17 mouse cellular contexts compared by ENCODE assay signal in the genomic region with DNA sequence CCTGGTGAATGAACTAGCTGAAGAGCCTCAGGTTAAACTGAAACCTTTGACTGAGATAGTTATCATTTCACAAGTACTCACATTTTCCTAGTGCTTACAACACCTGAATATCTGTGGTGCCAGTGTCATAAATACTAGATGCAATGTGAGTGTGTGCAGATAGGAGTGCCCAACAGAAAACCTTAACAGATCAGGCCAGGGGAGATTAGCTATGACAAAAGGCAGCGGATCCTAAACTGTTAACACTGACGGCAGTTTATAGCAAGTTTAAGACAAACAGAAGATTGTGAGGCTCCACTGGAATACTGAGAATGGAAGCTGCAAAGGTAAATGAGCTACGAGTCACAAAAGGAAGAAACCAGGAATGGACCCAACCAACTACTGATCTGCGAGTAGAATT. TPM values are rescaled to one million over a fixed set of nuclear protein-coding genes. Genes with fewer than 3 reads are reported as not detected.
A peak's percentile ranks its signal among the peaks of the same experiment; 100 is the strongest.
DNase-seq lines count a peak whose midpoint lies in the region; ATAC-seq and TF ChIP-seq lines count a peak whose summit lies in the region.
"Had no signal": no experiment of that assay in that cellular context is flagged by ENCODE, and none has a peak within 500 bp of the region (broad histone marks: within the 10 kb centered on the region; RNA-seq: fewer than 3 reads in every experiment).

No protein-coding gene starts in this region.

- H3K9me3 ChIP-seq in heart, embryonic 14.5 days (ENCODE audit: control insufficient read depth, low read length): no peaks in the 10 kb centered on the region
- no peaks in the 10 kb centered on the region for H3K9me3 ChIP-seq in MEL (replicated peaks; ENCODE audit: insufficient read depth, low read length)
- no peaks in the 10 kb centered on the region for H3K9me3 ChIP-seq in liver, embryonic 14.5 days (ENCODE audit: control insufficient read depth, low read length)
- no peaks in the 10 kb centered on the region for H3K9me3 ChIP-seq in hindbrain, embryonic 10.5 days
- H3K9me3 ChIP-seq: liver, embryonic 15.5 days had no signal

- DNase-seq in heart, postnatal 4 days: no peak
- peak; percentile 15 for DNase-seq in CD4-positive helper T cell, adult 2 months (ENCODE audit: low read depth, low spot score)
- no peak for DNase-seq in MEL (ENCODE audit: low read depth, low spot score)
- DNase-seq in liver, embryonic 14.5 days (ENCODE audit: low read depth in 3 of 3, low spot score in 3 of 3): no peak
- no peak for DNase-seq in hindbrain, embryonic 10.5 days (ENCODE audit: low spot score)
- DNase-seq: cerebellum, adult 9-11 months; embryo, embryonic 11 days; kidney, adult 11 months; kidney, postnatal 14 days; layer of hippocampus, adult 9-11 months; lung, postnatal 4 days; right cerebral cortex, postnatal 14 days had no signal

- peak overlapping the region; percentile 31 for H3K4me2 ChIP-seq in heart, embryonic 14.5 days (ENCODE audit: low read length)
- peak overlapping the region; percentile 24; the same call in 1 of the 2 replicates for H3K4me2 ChIP-seq in liver, embryonic 14.5 days (ENCODE audit: low read depth)
- H3K4me2 ChIP-seq: liver, embryonic 15.5 days had no signal

- peak overlapping the region; percentile 16 to 76; a peak in 1 of 4 replicates for H3K27ac ChIP-seq in heart, embryonic 14.5 days (replicated peaks in 1 of 2; ENCODE audit: control insufficient read depth in 1 of 2, insufficient read depth in 1 of 2, low read depth in 2 of 2, low read length in 2 of 2)
- no peak overlapping the region for H3K27ac ChIP-seq in MEL (ENCODE audit: control insufficient read depth, low read depth, low read length)
- H3K27ac ChIP-seq in liver, embryonic 14.5 days: no peak overlapping the region
- H3K27ac ChIP-seq in hindbrain, embryonic 10.5 days: no peak overlapping the region
- H3K27ac ChIP-seq: liver, embryonic 15.5 days had no signal

- H3K4me1 ChIP-seq in heart, embryonic 14.5 days (ENCODE audit: control insufficient read depth in 2 of 2, insufficient read depth in 2 of 2, low read length in 2 of 2): peaks cover 9 to 57% of the 10 kb centered on the region in 2 experiments
- peaks cover 31 to 46% of the 10 kb centered on the region in 2 experiments for H3K4me1 ChIP-seq in MEL (ENCODE audit: control insufficient read depth in 1 of 2, insufficient read depth in 2 of 2, low read length in 2 of 2)
- H3K4me1 ChIP-seq in liver, embryonic 14.5 days (replicated peaks; ENCODE audit: control insufficient read depth in 2 of 2, insufficient read depth in 2 of 2, low read length in 1 of 2): peaks cover 35 to 40% of the 10 kb centered on the region in 2 experiments
- peaks cover 37% of the 10 kb centered on the region for H3K4me1 ChIP-seq in hindbrain, embryonic 10.5 days (replicated peaks)

- H3K9ac ChIP-seq in heart, embryonic 14.5 days (ENCODE audit: low read length): peak overlapping the region; percentile 52
- H3K9ac ChIP-seq in MEL (ENCODE audit: control insufficient read depth, low read depth, low read length, poor library complexity, severe bottlenecking): no peak overlapping the region
- no peak overlapping the region for H3K9ac ChIP-seq in liver, embryonic 14.5 days (replicated peaks)
- H3K9ac ChIP-seq: liver, embryonic 15.5 days had no signal

- no peak for ATAC-seq in heart, embryonic 14.5 days (ENCODE audit: insufficient number of reproducible peaks, insufficient read depth, low FRiP score, low read depth)
- no peak for ATAC-seq in liver, embryonic 14.5 days (ENCODE audit: insufficient read depth)
- ATAC-seq in erythroid progenitor cell, adult 5-6 weeks (replicated peaks; ENCODE audit: low FRiP score, poor library complexity, severe bottlenecking): no peak
- ATAC-seq: forebrain, embryonic 14.5 days; midbrain, embryonic 16.5 days had no signal

- peaks cover 18% of the 10 kb centered on the region for H3K36me3 ChIP-seq in heart, embryonic 14.5 days (ENCODE audit: control insufficient read depth, insufficient read depth, low read length)
- peaks cover 8 to 67% of the 10 kb centered on the region in 2 experiments for H3K36me3 ChIP-seq in MEL (ENCODE audit: control insufficient read depth in 1 of 2, insufficient read depth in 2 of 2, low read length in 2 of 2)
- no peaks in the 10 kb centered on the region; the same call in 1 of the 2 replicates for H3K36me3 ChIP-seq in liver, embryonic 14.5 days (replicated peaks; ENCODE audit: control insufficient read depth, insufficient read depth, low read depth)
- peaks cover 26% of the 10 kb centered on the region for H3K36me3 ChIP-seq in hindbrain, embryonic 10.5 days
- H3K36me3 ChIP-seq: liver, embryonic 15.5 days had no signal

- H3K27me3 ChIP-seq in heart, embryonic 14.5 days (ENCODE audit: control insufficient read depth, insufficient read depth, low read length): no peaks in the 10 kb centered on the region
- H3K27me3 ChIP-seq in MEL (ENCODE audit: control insufficient read depth in 1 of 2, insufficient read depth in 2 of 2, low read length in 2 of 2): no peaks in the 10 kb centered on the region
- H3K27me3 ChIP-seq in liver, embryonic 14.5 days (ENCODE audit: control insufficient read depth, insufficient read depth, low read length): no peaks in the 10 kb centered on the region
- H3K27me3 ChIP-seq in hindbrain, embryonic 10.5 days (ENCODE audit: insufficient read depth, poor library complexity, severe bottlenecking): no peaks in the 10 kb centered on the region
- H3K27me3 ChIP-seq: liver, embryonic 15.5 days had no signal

- no peak overlapping the region for H3K4me3 ChIP-seq in heart, embryonic 14.5 days (ENCODE audit: control insufficient read depth in 1 of 2, insufficient read depth in 1 of 2, low read depth in 1 of 2, low read length in 2 of 2)
- H3K4me3 ChIP-seq in MEL (ENCODE audit: control insufficient read depth in 1 of 2, insufficient read depth in 1 of 2, low read depth in 2 of 2, low read length in 2 of 2): no peak overlapping the region
- no peak overlapping the region for H3K4me3 ChIP-seq in liver, embryonic 14.5 days (ENCODE audit: insufficient read depth in 1 of 2, low read depth in 2 of 2, low read length in 2 of 2)
- H3K4me3 ChIP-seq in hindbrain, embryonic 10.5 days: no peak overlapping the region
- H3K4me3 ChIP-seq: liver, embryonic 15.5 days had no signal

- WGBS in heart, embryonic 14.5 days: 33% methylated on average over 4 of the region's 4 CpGs
- 26% methylated on average over 4 of the region's 4 CpGs for WGBS in liver, embryonic 14.5 days (ENCODE audit: insufficient replicate concordance)
- 87% methylated on average over 4 of the region's 4 CpGs for WGBS in hindbrain, embryonic 10.5 days

- no peak for TF ChIP-seq RAD21 in MEL (IDR thresholded peaks at IDR 0.05; ENCODE audit: low read depth, low read length)

- peaks cover 54% of the 10 kb centered on the region for H3K79me2 ChIP-seq in MEL (ENCODE audit: control insufficient read depth, insufficient read depth, low read length, poor library complexity)

- no peak for TF ChIP-seq CTCF in MEL (IDR thresholded peaks at IDR 0.05 in 2 of 3, conservative IDR thresholded peaks at IDR 0.05 in 1 of 3; ENCODE audit: control insufficient read depth in 1 of 3, insufficient read depth in 1 of 3, low read depth in 2 of 3, low read length in 3 of 3, poor library complexity in 1 of 3, severe bottlenecking in 1 of 3)
- TF ChIP-seq CTCF in liver, embryonic 14.5 days (IDR thresholded peaks at IDR 0.05; ENCODE audit: low read depth): no peak

- TF ChIP-seq POLR2A in MEL (IDR thresholded peaks at IDR 0.05; ENCODE audit: control insufficient read depth in 1 of 2, insufficient read depth in 1 of 2, low read depth in 1 of 2, low read length in 2 of 2, poor library complexity in 1 of 2): no peak

- peak; percentile 39 to 69; a peak in 2 of 4 replicates for TF ChIP-seq EP300 in MEL (IDR thresholded peaks at IDR 0.05; ENCODE audit: low read depth in 1 of 2, low read length in 2 of 2)
- TF ChIP-seq EP300 in liver, embryonic 14.5 days (IDR thresholded peaks at IDR 0.05; ENCODE audit: low read depth): peak; percentile 72

TF ChIP-seq in MEL, 35 proteins besides CTCF, POLR2A, EP300 and RAD21 (continues in another document):
- TF ChIP-seq CHD1 (IDR thresholded peaks at IDR 0.05; ENCODE audit: low read depth, low read length) (no peak), TCF12 (IDR thresholded peaks at IDR 0.05; ENCODE audit: low read depth, low read length) (peak; percentile 52; the same call in 1 of the 2 replicates), KAT2A (conservative IDR thresholded peaks at IDR 0.05; ENCODE audit: low read depth, low read length) (no peak), ZKSCAN1 (IDR thresholded peaks at IDR 0.05; ENCODE audit: low read depth, low read length) (no peak), SIN3A (IDR thresholded peaks at IDR 0.05; ENCODE audit: low read length) (0 out of 2 replicates have a peak, but pooled peaks have one; percentile 39), E2F4 (IDR thresholded peaks at IDR 0.05; ENCODE audit: borderline replicate concordance, low read depth, low read length) (no peak)

RNA-seq across cellular contexts. Expression of a gene that starts 5.6 kb away (rescaled TPM):
- polyA plus RNA-seq in heart, embryonic 14.5 days (2014; fragmentation: Nextera tagmentation; extraction: Ambion mirVana): 58.9 and 62.5 TPM in 2 replicates
- total RNA-seq in heart, postnatal 4 days (2021): 10 to 100 TPM; 17.3 to 22.7 TPM
- total RNA-seq in MEL (2012; rRNA removed): 14.6 and 16.1 TPM in 2 replicates
- 10 to 100 TPM in 1 of 2 experiments, not detected in 1; 21.9 TPM for polyA plus RNA-seq in MEL (2012; ENCODE audit: insufficient read depth in 1 of 2, insufficient read length in 2 of 2, low read depth in 1 of 2, low replicate concordance in 2 of 2, missing spikeins in 1 of 2)
- polyA plus RNA-seq in liver, embryonic 14.5 days (2012; rRNA removed): 5.4 and 7.0 TPM in 2 replicates
- 15.4 and 17.1 TPM in 2 replicates for polyA plus RNA-seq in liver, embryonic 14.5 days (2014; fragmentation: Nextera tagmentation; extraction: Ambion mirVana)
- polyA plus RNA-seq in hindbrain, embryonic 10.5 days (2016; fragmentation: Nextera tagmentation; extraction: Ambion mirVana): 39.8 and 42.9 TPM in 2 replicates
- 10.5 and 21.8 TPM in 2 replicates for total RNA-seq in erythroid progenitor cell, adult 5-6 weeks (2015; ENCODE audit: low replicate concordance)
- total RNA-seq in erythroid progenitor cell, adult 5-6 weeks (2017; ENCODE audit: low replicate concordance): 5.3 and 11.7 TPM in 2 replicates

RNA-seq across cellular contexts. Expression of a gene that starts 40.9 kb away (rescaled TPM):
- 244 and 271 TPM in 2 replicates for polyA plus RNA-seq in heart, embryonic 14.5 days (2014; fragmentation: Nextera tagmentation; extraction: Ambion mirVana)
- total RNA-seq in heart, postnatal 4 days (2021): 100 to 1,000 TPM; 245 to 262 TPM
- 6.7 and 10.4 TPM in 2 replicates for total RNA-seq in MEL (2012; rRNA removed)
- polyA plus RNA-seq in MEL (2012; ENCODE audit: insufficient read depth in 1 of 2, insufficient read length in 2 of 2, low read depth in 1 of 2, low replicate concordance in 2 of 2, missing spikeins in 1 of 2): 1 to 10 TPM in 1 of 2 experiments, not detected in 1; 9.5 TPM
- 33.0 and 42.1 TPM in 2 replicates for polyA plus RNA-seq in liver, embryonic 14.5 days (2012; rRNA removed)
- 48.7 and 53.1 TPM in 2 replicates for polyA plus RNA-seq in liver, embryonic 14.5 days (2014; fragmentation: Nextera tagmentation; extraction: Ambion mirVana)
- polyA plus RNA-seq in hindbrain, embryonic 10.5 days (2016; fragmentation: Nextera tagmentation; extraction: Ambion mirVana): 1.2 and 1.3 TPM in 2 replicates
- total RNA-seq in erythroid progenitor cell, adult 5-6 weeks (2015; ENCODE audit: low replicate concordance): 38.2 and 58.7 TPM in 2 replicates
- total RNA-seq in erythroid progenitor cell, adult 5-6 weeks (2017; ENCODE audit: low replicate concordance): 150 and 159 TPM in 2 replicates

Comparison
In these comparisons a context has a peak if more than half of its experiments do, and no peak if none do; other contexts are left out.
1. H3K27ac ChIP-seq: peak in heart, embryonic 14.5 days (2 of 2); none in MEL (single experiment), liver, embryonic 14.5 days (single experiment) and hindbrain, embryonic 10.5 days (single experiment).